Mouse (Mus musculus) lung, adult 2 months (tissue): ENCODE measurements around the gene Wwox.

Experiments used
- CTCF ChIP-seq: fragments of 200-500 bp; IDR thresholded peaks from 2 replicates; pipeline ENCODE4 v1.5.1; 2011; ENCODE audit warnings: mild to moderate bottlenecking, low read length, control low read depth; ENCODE audit not compliant: insufficient read depth
- POLR2A ChIP-seq: fragments of 200-500 bp; IDR thresholded peaks from 2 replicates; pipeline ENCODE4 v1.6.1; 2011; ENCODE audit warnings: low read depth, mild to moderate bottlenecking, control low read depth, low read length, borderline replicate concordance; ENCODE audit errors: extremely low read depth

- TF ChIP-seq CTCF (no peak), POLR2A (no peak)
Measured at GRCm38 (mm10) chr8:114563361-114563760, 123.9 kb downstream of the Wwox start.
